Mouse (Mus musculus) brain, embryonic 14.5 days (tissue): ENCODE data around the gene Bcorl1.
A peak's percentile ranks its signal among the peaks of the same experiment; 100 is the strongest.

Source experiments
- CTCF ChIP-seq: fragments of 200-500 bp; IDR thresholded peaks from 2 replicates; pipeline ENCODE4 v1.5.1; 2012; ENCODE audit warnings: inconsistent platforms, mild to moderate bottlenecking, moderate library complexity, borderline replicate concordance; ENCODE audit not compliant: insufficient read depth, insufficient read length; ENCODE audit errors: extremely low read depth
- POLR2A ChIP-seq: fragments of 200-500 bp; IDR thresholded peaks from 2 replicates; pipeline ENCODE4 v1.6.1; 2012; ENCODE audit warnings: mild to moderate bottlenecking, inconsistent platforms, borderline replicate concordance; ENCODE audit not compliant: poor library complexity, insufficient read depth, insufficient read length, severe bottlenecking; ENCODE audit errors: extremely low read depth

DNA sequence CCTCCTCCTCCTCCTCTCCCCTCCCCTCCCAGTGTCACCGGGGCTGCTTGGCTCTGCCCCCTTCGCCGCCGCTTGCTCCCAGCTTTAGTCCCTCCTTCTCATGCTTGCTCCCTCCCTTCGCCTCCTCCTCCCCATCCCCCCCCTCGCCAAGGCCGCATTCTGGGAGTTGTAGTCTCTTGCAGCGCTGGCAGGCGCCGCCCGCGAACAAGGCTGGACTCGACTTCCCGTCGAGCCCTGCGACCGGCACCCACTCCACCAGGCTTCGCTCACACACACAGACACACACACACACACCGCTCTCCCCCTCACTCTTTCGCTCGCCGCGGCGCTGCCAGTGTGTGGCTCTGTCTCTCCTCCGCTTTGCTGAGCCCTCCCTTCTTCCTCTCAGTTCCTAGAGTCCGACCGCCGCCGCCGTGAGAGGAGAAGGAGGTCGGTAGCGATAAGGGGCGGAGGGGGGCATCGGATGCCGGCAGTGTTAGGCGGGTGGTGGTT is 2.3 kb downstream of the Bcorl1 start:
- TF ChIP-seq CTCF (no peak), POLR2A (peak; percentile 59; the same call in 1 of the 2 replicates)
